Mouse (Mus musculus) brain, embryonic 14.5 days (tissue): Measurements from ENCODE around the gene Plpp7.

Experiments used
- CTCF ChIP-seq: fragments of 200-500 bp; IDR thresholded peaks from 2 replicates; pipeline ENCODE4 v1.5.1; 2012; ENCODE audit warnings: inconsistent platforms, mild to moderate bottlenecking, moderate library complexity, borderline replicate concordance; ENCODE audit not compliant: insufficient read depth, insufficient read length; ENCODE audit errors: extremely low read depth
- POLR2A ChIP-seq: fragments of 200-500 bp; IDR thresholded peaks from 2 replicates; pipeline ENCODE4 v1.6.1; 2012; ENCODE audit warnings: mild to moderate bottlenecking, inconsistent platforms, borderline replicate concordance; ENCODE audit not compliant: poor library complexity, insufficient read depth, insufficient read length, severe bottlenecking; ENCODE audit errors: extremely low read depth

- no peak for TF ChIP-seq POLR2A
- TF ChIP-seq CTCF, result no peak
Observed at GRCm38 (mm10) chr2:32094001-32094707, 1.2 kb upstream of the Plpp7 start.
